Mouse (Mus musculus) neural tube, embryonic 12.5 days (tissue): ENCODE results near the gene Coa4. TPM values are rescaled to one million over a fixed set of nuclear protein-coding genes. Genes with fewer than 3 reads are reported as not detected.

Experiments used
- ATAC-seq: fragments of 200-750 bp; cut with Nextera tagmentation; 2 replicates; pipeline ENCODE4 v1.8.0; 2017; ENCODE audit warnings: low read depth, mild to moderate bottlenecking, moderate TSS enrichment, moderate library complexity; ENCODE audit not compliant: low FRiP score
- H3K27ac ChIP-seq: fragments of 300-500 bp; sonication (generic); 2 replicates; pipeline ENCODE4 v1.5.1; 2016
- H3K27me3 ChIP-seq: fragments of 300-500 bp; sonication (generic); replicated peaks from 2 replicates; pipeline ENCODE4 v1.6.1; 2016; ENCODE audit warnings: mild to moderate bottlenecking
- H3K36me3 ChIP-seq: fragments of 300-500 bp; sonication (generic); 2 replicates; pipeline ENCODE4 v1.6.1; 2016; ENCODE audit warnings: mild to moderate bottlenecking
- H3K4me1 ChIP-seq: fragments of 300-500 bp; sonication (generic); 2 replicates; pipeline ENCODE4 v1.6.1; 2016
- H3K4me2 ChIP-seq: fragments of 300-500 bp; sonication (generic); replicated peaks from 2 replicates; pipeline ENCODE4 v1.6.1; 2016; ENCODE audit warnings: mild to moderate bottlenecking
- H3K4me3 ChIP-seq: fragments of 300-500 bp; sonication (generic); 2 replicates; pipeline ENCODE4 v1.5.1; 2016
- H3K9ac ChIP-seq: fragments of 300-500 bp; sonication (generic); 2 replicates; pipeline ENCODE4 v1.6.1; 2016; ENCODE audit warnings: mild to moderate bottlenecking
- H3K9me3 ChIP-seq: fragments of 300-500 bp; sonication (generic); 2 replicates; pipeline ENCODE4 v1.6.1; 2016; ENCODE audit warnings: mild to moderate bottlenecking
- WGBS: fragments of 180-500 bp; shearing (Covaris S2); methylation state at CpG from one replicate; pipeline ENCODE4 v1.1.7; 2016; 5-methylcytosine and 5-hydroxymethylcytosine counted together
- polyA plus RNA-seq: library from polyadenylated mRNA; unstranded; fragments of >200 nt; fragmentation: Nextera tagmentation; extraction: Ambion mirVana; gene quantifications from 2 replicates; pipeline ENCODE4 v1.2.1, GENCODE M21; 2016

Gene Coa4
- polyA plus RNA-seq, 1 experiment from 2014 or later: 16.3 TPM

- 97% methylated on average over 9 of the region's 9 CpGs for WGBS
Measured at GRCm38 (mm10) chr7:100496791-100497190, 40.1 kb upstream of the Coa4 start.

GRCm38 (mm10) chr7:100497402-100497801, 39.5 kb upstream of the Coa4 start:
- WGBS: 89% methylated on average over 4 of the region's 4 CpGs
- no peak for ATAC-seq

More at GRCm38 (mm10) chr7:100496791-100497190, 40.1 kb upstream of the Coa4 start:
- Histone ChIP-seq H3K27ac (no peak overlapping the region), H3K9me3 (no peaks in the 10 kb centered on the region), H3K36me3 (peaks cover 11% of the 10 kb centered on the region; the same call in 1 of the 2 replicates), H3K4me3 (no peak overlapping the region), H3K4me1 (peaks cover 36% of the 10 kb centered on the region), H3K27me3 (peaks cover 10% of the 10 kb centered on the region; the same call in 1 of the 2 replicates), H3K9ac (no peak overlapping the region), H3K4me2 (no peak overlapping the region)
- ATAC-seq: no peak

GRCm38 (mm10) chr7:100497982-100498381, 38.9 kb upstream of the Coa4 start:
- no peak overlapping the region for H3K4me3 ChIP-seq
- H3K27ac ChIP-seq: no peak overlapping the region
- 91% methylated on average over 13 of the region's 13 CpGs for WGBS
- H3K27me3 ChIP-seq: 0 out of 2 replicates have a peak, but pooled peaks cover 3% of the 10 kb centered on the region
- no peaks in the 10 kb centered on the region for H3K9me3 ChIP-seq
- H3K36me3 ChIP-seq: peaks cover 11% of the 10 kb centered on the region; the same call in 1 of the 2 replicates
- H3K4me2 ChIP-seq: no peak overlapping the region
- H3K9ac ChIP-seq: no peak overlapping the region
- ATAC-seq: no peak
- peaks cover 29% of the 10 kb centered on the region for H3K4me1 ChIP-seq

More at GRCm38 (mm10) chr7:100497402-100497801, 39.5 kb upstream of the Coa4 start:
- no peak overlapping the region for H3K27ac ChIP-seq
- H3K4me2 ChIP-seq: no peak overlapping the region
- H3K9me3 ChIP-seq: no peaks in the 10 kb centered on the region
- no peak overlapping the region for H3K4me3 ChIP-seq
- H3K9ac ChIP-seq: no peak overlapping the region
- peaks cover 11% of the 10 kb centered on the region; the same call in 1 of the 2 replicates for H3K36me3 ChIP-seq
- H3K27me3 ChIP-seq: peaks cover 8% of the 10 kb centered on the region; the same call in 1 of the 2 replicates
- H3K4me1 ChIP-seq: peaks cover 34% of the 10 kb centered on the region

GRCm38 (mm10) chr7:100499465-100499864, 37.4 kb upstream of the Coa4 start:
- Histone ChIP-seq H3K4me1 (peaks cover 18% of the 10 kb centered on the region), H3K4me2 (no peak overlapping the region), H3K36me3 (peaks cover 11% of the 10 kb centered on the region; the same call in 1 of the 2 replicates), H3K9ac (no peak overlapping the region), H3K9me3 (no peaks in the 10 kb centered on the region), H3K27me3 (no peaks in the 10 kb centered on the region), H3K27ac (no peak overlapping the region), H3K4me3 (no peak overlapping the region)
- ATAC-seq: no peak

GRCm38 (mm10) chr7:100500276-100500977, 36.4 kb upstream of the Coa4 start:
- no peak overlapping the region for H3K27ac ChIP-seq
- H3K27me3 ChIP-seq: no peaks in the 10 kb centered on the region
- H3K4me2 ChIP-seq: no peak overlapping the region
- H3K4me1 ChIP-seq: peaks cover 12% of the 10 kb centered on the region
- H3K4me3 ChIP-seq: no peak overlapping the region
- no peak for ATAC-seq
- H3K9me3 ChIP-seq: no peaks in the 10 kb centered on the region
- 70% methylated on average over 16 of the region's 16 CpGs for WGBS
- H3K9ac ChIP-seq: no peak overlapping the region
- H3K36me3 ChIP-seq: peaks cover 11% of the 10 kb centered on the region; the same call in 1 of the 2 replicates

- 73% methylated on average over 6 of the region's 6 CpGs for WGBS
- ATAC-seq: no peak
Measured at GRCm38 (mm10) chr7:100501027-100501843, 35.6 kb upstream of the Coa4 start.

GRCm38 (mm10) chr7:100501844-100502373, 35.0 kb upstream of the Coa4 start:
- Histone ChIP-seq H3K27me3 (no peaks in the 10 kb centered on the region), H3K27ac (no peak overlapping the region), H3K36me3 (peaks cover 11% of the 10 kb centered on the region; the same call in 1 of the 2 replicates), H3K9ac (no peak overlapping the region), H3K4me3 (no peak overlapping the region), H3K9me3 (no peaks in the 10 kb centered on the region), H3K4me1 (no peaks in the 10 kb centered on the region), H3K4me2 (no peak overlapping the region)
- no peak for ATAC-seq
- 70% methylated on average over 2 of the region's 2 CpGs for WGBS

More at GRCm38 (mm10) chr7:100501027-100501843, 35.6 kb upstream of the Coa4 start:
- Histone ChIP-seq H3K9me3 (no peaks in the 10 kb centered on the region), H3K4me3 (no peak overlapping the region), H3K27ac (no peak overlapping the region), H3K4me2 (no peak overlapping the region), H3K27me3 (no peaks in the 10 kb centered on the region), H3K36me3 (peaks cover 11% of the 10 kb centered on the region; the same call in 1 of the 2 replicates), H3K9ac (no peak overlapping the region), H3K4me1 (peaks cover 4% of the 10 kb centered on the region; the same call in 1 of the 2 replicates)

GRCm38 (mm10) chr7:100502374-100502922, 34.4 kb upstream of the Coa4 start:
- Histone ChIP-seq H3K36me3 (peaks cover 11% of the 10 kb centered on the region; the same call in 1 of the 2 replicates), H3K9me3 (no peaks in the 10 kb centered on the region), H3K4me3 (no peak overlapping the region), H3K9ac (no peak overlapping the region), H3K4me1 (no peaks in the 10 kb centered on the region), H3K27ac (no peak overlapping the region), H3K4me2 (no peak overlapping the region), H3K27me3 (no peaks in the 10 kb centered on the region)
- 87% methylated on average over 7 of the region's 7 CpGs for WGBS
- ATAC-seq: no peak

GRCm38 (mm10) chr7:100503076-100503475, 33.8 kb upstream of the Coa4 start:
- Histone ChIP-seq H3K27me3 (no peaks in the 10 kb centered on the region), H3K27ac (no peak overlapping the region), H3K4me3 (no peak overlapping the region), H3K9me3 (no peaks in the 10 kb centered on the region), H3K36me3 (peaks cover 11% of the 10 kb centered on the region; the same call in 1 of the 2 replicates), H3K4me1 (peaks cover 3% of the 10 kb centered on the region), H3K4me2 (no peak overlapping the region), H3K9ac (no peak overlapping the region)
- ATAC-seq: no peak
- whole genome bisulfite sequencing: 88% methylated on average over 5 of the region's 5 CpGs

GRCm38 (mm10) chr7:100504740-100505487, 32.0 kb upstream of the Coa4 start:
- 88% methylated on average over 13 of the region's 13 CpGs for WGBS
- no peak overlapping the region for H3K4me3 ChIP-seq
- ATAC-seq: no peak
- H3K27ac ChIP-seq: no peak overlapping the region
- H3K36me3 ChIP-seq: no peaks in the 10 kb centered on the region
- H3K4me1 ChIP-seq: peaks cover 9% of the 10 kb centered on the region
- no peaks in the 10 kb centered on the region for H3K27me3 ChIP-seq
- no peak overlapping the region for H3K4me2 ChIP-seq
- no peak overlapping the region for H3K9ac ChIP-seq
- no peaks in the 10 kb centered on the region for H3K9me3 ChIP-seq

- no peaks in the 10 kb centered on the region for H3K36me3 ChIP-seq
- no peaks in the 10 kb centered on the region for H3K9me3 ChIP-seq
- no peak overlapping the region for H3K4me2 ChIP-seq
- peaks cover 9% of the 10 kb centered on the region for H3K4me1 ChIP-seq
- no peak overlapping the region for H3K27ac ChIP-seq
- H3K4me3 ChIP-seq: no peak overlapping the region
- WGBS: 84% methylated on average over 4 of the region's 4 CpGs
- ATAC-seq: no peak
- no peak overlapping the region for H3K9ac ChIP-seq
- no peaks in the 10 kb centered on the region for H3K27me3 ChIP-seq
Measured at GRCm38 (mm10) chr7:100506494-100506893, 30.4 kb upstream of the Coa4 start.
